Mouse (Mus musculus) embryo, embryonic 10 days (tissue): ENCODE measurements around the gene Neurod6.
"Not testable (repeated sequence)": the region's sequence is repeated elsewhere in the genome, so short reads cannot be mapped to it uniquely, and the experiment has no call there.

Source experiments
- DNase-seq: peaks from one replicate; pipeline ENCODE4 v3.0.0-alpha.2; 2015; ENCODE audit warnings: low spot score

Gene Neurod6

GRCm38 (mm10) chr6:55680974-55681373 is at the start of gene Neurod6:
Neurod6 (minus strand) TSS chr6:55681263.
- no peak for DNase-seq

GRCm38 (mm10) chr6:55717209-55717608 is 36.1 kb upstream of the Neurod6 start:
- DNase-seq: peak; percentile 78

GRCm38 (mm10) chr6:55715446-55715845 is 34.4 kb upstream of the Neurod6 start:
- DNase-seq: no peak

- not testable (repeated sequence) for DNase-seq
These were observed 29.9 kb upstream of the Neurod6 start for GRCm38 (mm10) chr6:55710913-55711312.

- no peak for DNase-seq
These were observed 23.7 kb upstream of the Neurod6 start for GRCm38 (mm10) chr6:55704759-55705104.

GRCm38 (mm10) chr6:55704061-55704758 is 23.1 kb upstream of the Neurod6 start:
- DNase-seq: no peak

GRCm38 (mm10) chr6:55700392-55701386 is 19.6 kb upstream of the Neurod6 start:
- no peak for DNase-seq

GRCm38 (mm10) chr6:55690015-55690531 is 9.0 kb upstream of the Neurod6 start:
- DNase-seq: no peak

- no peak for DNase-seq
These were observed 2.4 kb upstream of the Neurod6 start for GRCm38 (mm10) chr6:55683506-55683905.

GRCm38 (mm10) chr6:55682886-55683285 is 1.8 kb upstream of the Neurod6 start:
- DNase-seq: no peak

- DNase-seq: no peak
These were observed 2.4 kb downstream of the Neurod6 start for GRCm38 (mm10) chr6:55678571-55679185.

- no peak for DNase-seq
These were observed 3.7 kb downstream of the Neurod6 start for GRCm38 (mm10) chr6:55677326-55677725.

- peak; percentile 58 for DNase-seq
These were observed 4.3 kb downstream of the Neurod6 start for GRCm38 (mm10) chr6:55676663-55677311.

GRCm38 (mm10) chr6:55676141-55676662 is 4.9 kb downstream of the Neurod6 start:
- DNase-seq: no peak

GRCm38 (mm10) chr6:55667801-55668200 is 13.3 kb downstream of the Neurod6 start:
- DNase-seq: no peak

- DNase-seq: no peak
These were observed 19.7 kb downstream of the Neurod6 start for GRCm38 (mm10) chr6:55661126-55661915.

- DNase-seq: no peak
These were observed 31.1 kb downstream of the Neurod6 start for GRCm38 (mm10) chr6:55649996-55650395.

GRCm38 (mm10) chr6:55649581-55649980 is 31.5 kb downstream of the Neurod6 start:
- no peak for DNase-seq

- no peak for DNase-seq
These were observed 32.2 kb downstream of the Neurod6 start for GRCm38 (mm10) chr6:55648886-55649285.

GRCm38 (mm10) chr6:55647771-55648280 is 33.2 kb downstream of the Neurod6 start:
- DNase-seq: no peak
